ENCODE assay signal across 17 mouse cellular contexts in genomic region chr7:115783982-115784917, GRCm38 (mm10).
DNase-seq lines count a peak whose midpoint lies in the region; ATAC-seq and TF ChIP-seq lines count a peak whose summit lies in the region.
"Had no signal": no experiment of that assay in that cellular context is flagged by ENCODE, and none has a peak within 500 bp of the region (broad histone marks: within the 10 kb centered on the region; RNA-seq: fewer than 3 reads in every experiment).

No protein-coding gene starts in this region.

- peak; percentile 62; the same call in 1 of the 2 replicates for ATAC-seq in lung, embryonic 14.5 days (ENCODE audit: insufficient read depth)
- ATAC-seq in liver, embryonic 16.5 days (ENCODE audit: low read depth) = peak; percentile 52; the same call in 1 of the 2 replicates
- peak; percentile 69; the same call in 1 of the 2 replicates for ATAC-seq in stomach, embryonic 16.5 days (ENCODE audit: insufficient read depth, low FRiP score)
- no peak for ATAC-seq in hindbrain, embryonic 13.5 days (ENCODE audit: low FRiP score)
- ATAC-seq: forebrain, embryonic 14.5 days; Patski had no signal

- DNase-seq in lung, embryonic 14.5 days = peak; percentile 43
- DNase-seq in lung, postnatal 10 days = no peak
- DNase-seq in heart, postnatal 10 days = peak; percentile 41 to 44
- DNase-seq in urinary bladder, adult 2 months (ENCODE audit: low spot score) = no peak
- DNase-seq: adrenal gland, postnatal 25 days; gastrocnemius, adult 2 months; left cerebral cortex, postnatal 4 days; right cerebral cortex, adult 18-20 months; thymus, postnatal 36 days had no signal

- H3K36me3 ChIP-seq in lung, embryonic 14.5 days (ENCODE audit: insufficient read depth) = no peaks in the 10 kb centered on the region
- no peaks in the 10 kb centered on the region for H3K36me3 ChIP-seq in liver, embryonic 16.5 days (ENCODE audit: control insufficient read depth, insufficient read depth)
- H3K36me3 ChIP-seq in stomach, embryonic 16.5 days (ENCODE audit: control insufficient read depth, insufficient read depth, low read length) = no peaks in the 10 kb centered on the region
- no peaks in the 10 kb centered on the region for H3K36me3 ChIP-seq in hindbrain, embryonic 13.5 days
- H3K36me3 ChIP-seq: hindbrain, embryonic 15.5 days; kidney, embryonic 15.5 days; neural tube, embryonic 13.5 days had no signal

- H3K4me3 ChIP-seq in lung, embryonic 14.5 days (ENCODE audit: low read depth, low read length) = no peak overlapping the region
- H3K4me3 ChIP-seq in liver, embryonic 16.5 days (ENCODE audit: low read depth, low read length) = no peak overlapping the region
- H3K4me3 ChIP-seq in stomach, embryonic 16.5 days (replicated peaks; ENCODE audit: low read length) = no peak overlapping the region
- H3K4me3 ChIP-seq in hindbrain, embryonic 13.5 days = no peak overlapping the region
- H3K4me3 ChIP-seq: gastrocnemius, adult 2 months; hindbrain, embryonic 15.5 days; kidney, embryonic 15.5 days; neural tube, embryonic 13.5 days had no signal

- intact Hi-C loops in heart, postnatal 10 days (cut with DNase I) = no loop called here

- no peak overlapping the region for H3K4me2 ChIP-seq in lung, embryonic 14.5 days
- no peak overlapping the region for H3K4me2 ChIP-seq in liver, embryonic 16.5 days (ENCODE audit: low read depth, low read length)
- H3K4me2 ChIP-seq in stomach, embryonic 16.5 days (ENCODE audit: low read depth, low read length) = no peak overlapping the region
- no peak overlapping the region for H3K4me2 ChIP-seq in hindbrain, embryonic 13.5 days
- H3K4me2 ChIP-seq: hindbrain, embryonic 15.5 days; kidney, embryonic 15.5 days; neural tube, embryonic 13.5 days had no signal

- no peaks in the 10 kb centered on the region for H3K9me3 ChIP-seq in lung, embryonic 14.5 days (ENCODE audit: low read depth, low read length)
- no peaks in the 10 kb centered on the region for H3K9me3 ChIP-seq in liver, embryonic 16.5 days (replicated peaks; ENCODE audit: control insufficient read depth, low read length)
- H3K9me3 ChIP-seq in stomach, embryonic 16.5 days (replicated peaks; ENCODE audit: control insufficient read depth, low read length) = no peaks in the 10 kb centered on the region
- H3K9me3 ChIP-seq in hindbrain, embryonic 13.5 days = no peaks in the 10 kb centered on the region
- H3K9me3 ChIP-seq: hindbrain, embryonic 15.5 days had no signal

- no peak for TF ChIP-seq CTCF in lung, embryonic 14.5 days (IDR thresholded peaks at IDR 0.05; ENCODE audit: low read depth)

- 73% methylated on average over 8 of the region's 8 CpGs for WGBS in lung, embryonic 14.5 days
- 78% methylated on average over 8 of the region's 8 CpGs for WGBS in liver, embryonic 16.5 days (ENCODE audit: insufficient replicate concordance)
- 80% methylated on average over 8 of the region's 8 CpGs for WGBS in stomach, embryonic 16.5 days
- 93% methylated on average over 8 of the region's 8 CpGs for WGBS in hindbrain, embryonic 13.5 days

- no peak overlapping the region for H3K9ac ChIP-seq in lung, embryonic 14.5 days
- H3K9ac ChIP-seq in liver, embryonic 16.5 days (ENCODE audit: low read depth, low read length) = no peak overlapping the region
- no peak overlapping the region for H3K9ac ChIP-seq in stomach, embryonic 16.5 days (ENCODE audit: low read length)
- H3K9ac ChIP-seq in hindbrain, embryonic 13.5 days = no peak overlapping the region
- H3K9ac ChIP-seq: hindbrain, embryonic 15.5 days; kidney, embryonic 15.5 days; neural tube, embryonic 13.5 days had no signal

- H3K27ac ChIP-seq in lung, embryonic 14.5 days (ENCODE audit: low read depth) = no peak overlapping the region
- no peak overlapping the region for H3K27ac ChIP-seq in liver, embryonic 16.5 days (ENCODE audit: low read length)
- no peak overlapping the region for H3K27ac ChIP-seq in stomach, embryonic 16.5 days (ENCODE audit: low read length)
- no peak overlapping the region for H3K27ac ChIP-seq in hindbrain, embryonic 13.5 days
- H3K27ac ChIP-seq: gastrocnemius, adult 2 months; hindbrain, embryonic 15.5 days; kidney, embryonic 15.5 days; neural tube, embryonic 13.5 days had no signal

- H3K4me1 ChIP-seq in lung, embryonic 14.5 days (ENCODE audit: insufficient read depth) = no peaks in the 10 kb centered on the region
- H3K4me1 ChIP-seq in liver, embryonic 16.5 days (ENCODE audit: control insufficient read depth, low read depth, low read length) = peaks cover 5% of the 10 kb centered on the region; the same call in 1 of the 2 replicates
- no peaks in the 10 kb centered on the region for H3K4me1 ChIP-seq in stomach, embryonic 16.5 days (ENCODE audit: control insufficient read depth, insufficient read depth, low read length)
- H3K4me1 ChIP-seq in hindbrain, embryonic 13.5 days (replicated peaks) = no peaks in the 10 kb centered on the region
- H3K4me1 ChIP-seq: hindbrain, embryonic 15.5 days; kidney, embryonic 15.5 days; neural tube, embryonic 13.5 days had no signal

- H3K27me3 ChIP-seq in lung, embryonic 14.5 days (ENCODE audit: insufficient read depth, low read length) = no peaks in the 10 kb centered on the region
- H3K27me3 ChIP-seq in liver, embryonic 16.5 days (ENCODE audit: control insufficient read depth, insufficient read depth, low read depth, low read length) = no peaks in the 10 kb centered on the region
- no peaks in the 10 kb centered on the region for H3K27me3 ChIP-seq in stomach, embryonic 16.5 days (ENCODE audit: control insufficient read depth, insufficient read depth, low read length)
- no peaks in the 10 kb centered on the region for H3K27me3 ChIP-seq in hindbrain, embryonic 13.5 days
- H3K27me3 ChIP-seq: hindbrain, embryonic 15.5 days; kidney, embryonic 15.5 days; neural tube, embryonic 13.5 days; Patski had no signal

Comparison
In these comparisons a context has a peak if more than half of its experiments do, and no peak if none do; other contexts are left out.
1. DNase-seq: peak in lung, embryonic 14.5 days (single experiment) and heart, postnatal 10 days (2 of 2); none in lung, postnatal 10 days (single experiment) and urinary bladder, adult 2 months (single experiment).